In genomic region chr4:106934931-106935582, GRCm38 (mm10) we compare ENCODE assay signal across 8 mouse cellular contexts. TPM values are rescaled to one million over a fixed set of nuclear protein-coding genes. Genes with fewer than 3 reads are reported as not detected.
DNase-seq lines count a peak whose midpoint lies in the region; ATAC-seq and TF ChIP-seq lines count a peak whose summit lies in the region.

No protein-coding gene starts in this region.

- DNase-seq in frontal cortex, postnatal 25 days (ENCODE audit: low spot score in 2 of 2): no peak
- peak; percentile 70 for DNase-seq in brain, embryonic 14.5 days (ENCODE audit: low read depth)
- DNase-seq in ovary, postnatal 14 days (ENCODE audit: low spot score): no peak
- DNase-seq in gastrocnemius, postnatal 14 days: no peak
- no peak for DNase-seq in adrenal gland, adult 8-10 months

- H3K9ac ChIP-seq in forebrain, embryonic 13.5 days: peak overlapping the region; percentile 60
- peak overlapping the region; percentile 15; the same call in 1 of the 2 replicates for H3K9ac ChIP-seq in liver, embryonic 15.5 days

- H3K4me1 ChIP-seq in forebrain, embryonic 13.5 days: peaks cover 88% of the 10 kb centered on the region
- H3K4me1 ChIP-seq in liver, embryonic 15.5 days (replicated peaks): peaks cover 87% of the 10 kb centered on the region

- intact Hi-C loops in gastrocnemius, postnatal 14 days (cut with DNase I; ENCODE audit: low total_unique reads): no loop called here

- H3K36me3 ChIP-seq in forebrain, embryonic 13.5 days (ENCODE audit: poor library complexity, severe bottlenecking): peaks cover 37% of the 10 kb centered on the region
- peaks cover 65% of the 10 kb centered on the region for H3K36me3 ChIP-seq in liver, embryonic 15.5 days (replicated peaks)

- H3K27me3 ChIP-seq in forebrain, embryonic 13.5 days: no peaks in the 10 kb centered on the region
- no peaks in the 10 kb centered on the region for H3K27me3 ChIP-seq in liver, embryonic 15.5 days

- ATAC-seq in frontal cortex, adult (ENCODE audit: low TSS enrichment): peak; percentile 35
- ATAC-seq in forebrain, embryonic 13.5 days: no peak
- peak; percentile 77 for ATAC-seq in liver, embryonic 15.5 days (ENCODE audit: insufficient read depth)

- TF ChIP-seq POLR2A in brain, embryonic 14.5 days (IDR thresholded peaks at IDR 0.05; ENCODE audit: borderline replicate concordance, extremely low read depth, insufficient read depth, insufficient read length, poor library complexity, severe bottlenecking): no peak

- no peak overlapping the region for H3K4me3 ChIP-seq in forebrain, embryonic 13.5 days
- H3K4me3 ChIP-seq in liver, embryonic 15.5 days (replicated peaks): no peak overlapping the region

- peak overlapping the region; percentile 25 for H3K4me2 ChIP-seq in forebrain, embryonic 13.5 days
- peak overlapping the region; percentile 47 for H3K4me2 ChIP-seq in liver, embryonic 15.5 days

- H3K27ac ChIP-seq in forebrain, embryonic 13.5 days: peak overlapping the region; percentile 90
- peak overlapping the region; percentile 74 for H3K27ac ChIP-seq in liver, embryonic 15.5 days (replicated peaks)

- 34% methylated on average over 12 of the region's 12 CpGs for WGBS in forebrain, embryonic 13.5 days
- 27% methylated on average over 12 of the region's 12 CpGs for WGBS in liver, embryonic 15.5 days (ENCODE audit: insufficient replicate concordance)

- H3K9me3 ChIP-seq in forebrain, embryonic 13.5 days (replicated peaks): no peaks in the 10 kb centered on the region
- H3K9me3 ChIP-seq in liver, embryonic 15.5 days (replicated peaks): no peaks in the 10 kb centered on the region

- no peak for TF ChIP-seq CTCF in brain, embryonic 14.5 days (IDR thresholded peaks at IDR 0.05; ENCODE audit: borderline replicate concordance, extremely low read depth, insufficient read depth, insufficient read length)

RNA-seq across cellular contexts. Expression of gene Ssbp3, which starts 24.6 kb away (rescaled TPM):
- 255 and 257 TPM in 2 replicates for polyA plus RNA-seq in brain, embryonic 14.5 days (2012; rRNA removed)
- polyA plus RNA-seq in forebrain, embryonic 13.5 days (2015; fragmentation: Nextera tagmentation; extraction: Ambion mirVana): 168 and 173 TPM in 2 replicates
- polyA plus RNA-seq in liver, embryonic 15.5 days (2015; fragmentation: Nextera tagmentation; extraction: Ambion mirVana): 45.7 and 50.5 TPM in 2 replicates
- 10 to 100 TPM; 23.4 to 27.9 TPM for total RNA-seq in gastrocnemius, postnatal 14 days (2021)
- total RNA-seq in adrenal gland, adult 8-10 months (2022): 100 to 1,000 TPM in 2 of 4 experiments, 10 to 100 TPM in 2; 70.3 to 121 (median 101) TPM
